Mouse (Mus musculus): ENCODE results near the gene Tap1. TPM values are rescaled to one million over a fixed set of nuclear protein-coding genes. Genes with fewer than 3 reads are reported as not detected.
A peak's percentile ranks its signal among the peaks of the same experiment; 100 is the strongest.
"Not testable (repeated sequence)": the region's sequence is repeated elsewhere in the genome, so short reads cannot be mapped to it uniquely, and the experiment has no call there.

The Tap1 gene
- polyA plus RNA-seq, 1 experiment from 2014 or later, result 1.5 TPM

DNA sequence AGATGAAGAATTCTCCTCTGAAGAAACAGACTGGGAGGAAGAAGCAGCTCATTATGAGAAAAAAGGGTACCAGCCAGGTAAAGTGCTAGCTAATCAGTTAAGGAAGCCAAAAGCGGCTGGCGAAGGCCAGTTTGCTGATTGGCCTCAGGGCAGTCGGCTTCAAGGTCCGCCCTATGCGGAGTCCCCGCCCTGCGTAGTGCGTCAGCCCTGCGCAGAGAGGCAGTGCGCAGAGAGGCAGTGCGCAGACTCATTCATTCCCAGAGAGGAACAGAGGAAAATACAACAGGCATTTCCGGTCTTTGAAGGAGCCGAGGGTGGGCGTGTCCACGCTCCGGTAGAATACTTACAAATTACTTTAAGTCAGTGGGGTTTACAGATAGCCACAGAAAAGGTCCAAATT lies 33.0 kb downstream of the Tap1 start:
- H3K4me2 ChIP-seq (replicated peaks); H3K36me3 ChIP-seq; H3K4me1 ChIP-seq; ATAC-seq (replicated peaks); H3K9ac ChIP-seq (replicated peaks); H3K27me3 ChIP-seq; H3K4me3 ChIP-seq; H3K9me3 ChIP-seq; H3K27ac ChIP-seq (replicated peaks): not testable (repeated sequence)
- 93% methylated on average over 8 of the region's 16 CpGs for WGBS

DNA sequence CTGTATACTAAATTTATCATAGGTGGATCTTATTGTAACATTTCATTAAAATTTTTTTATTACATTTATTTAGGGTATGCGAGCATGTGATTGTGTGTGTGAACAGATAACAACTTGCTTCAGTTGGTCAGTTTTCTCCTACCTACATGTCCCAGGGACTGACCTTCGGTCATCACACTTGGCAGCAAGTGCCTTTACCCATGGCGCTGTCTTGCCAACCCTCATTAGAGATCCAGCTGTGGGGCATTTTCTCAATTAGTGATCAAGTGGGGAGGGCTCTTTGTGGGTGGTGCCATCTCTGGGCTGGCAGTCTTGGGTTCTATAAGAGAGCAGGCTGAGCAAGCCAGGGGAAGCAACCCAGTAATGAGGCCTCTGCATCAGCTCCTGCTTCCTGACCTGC lies 37.5 kb downstream of the Tap1 start:
- no peak for ATAC-seq (replicated peaks)
- no peak overlapping the region for H3K9ac ChIP-seq (replicated peaks)
- no peaks in the 10 kb centered on the region for H3K36me3 ChIP-seq
- no peak overlapping the region for H3K27ac ChIP-seq (replicated peaks)
- no peaks in the 10 kb centered on the region for H3K9me3 ChIP-seq
- no peaks in the 10 kb centered on the region for H3K27me3 ChIP-seq
- WGBS, result 94% methylated on average over 3 of the region's 3 CpGs
- no peak overlapping the region for H3K4me3 ChIP-seq
- no peaks in the 10 kb centered on the region for H3K4me1 ChIP-seq
- H3K4me2 ChIP-seq (replicated peaks), result no peak overlapping the region

DNA sequence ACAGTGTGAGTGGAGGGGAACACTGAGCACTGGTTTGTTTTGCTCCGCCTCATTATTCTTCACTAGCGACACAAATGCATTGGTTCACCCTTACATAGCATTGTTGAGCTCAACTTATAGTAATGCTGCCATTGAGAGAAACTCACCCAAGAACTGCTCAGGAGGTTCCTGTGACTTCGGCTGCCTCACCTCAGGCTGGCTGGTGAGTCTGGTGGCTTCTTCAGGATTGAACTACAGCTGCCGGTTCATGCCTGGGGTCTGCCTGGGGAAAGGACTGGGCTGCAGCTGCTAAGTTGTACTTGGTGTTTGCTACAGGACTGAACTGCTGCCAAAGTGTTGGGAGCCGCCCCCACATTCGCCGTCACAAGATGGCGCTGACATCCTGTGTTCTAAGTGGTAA lies 38.1 kb downstream of the Tap1 start:
- no peaks in the 10 kb centered on the region for H3K9me3 ChIP-seq
- H3K36me3 ChIP-seq, result no peaks in the 10 kb centered on the region
- no peak overlapping the region for H3K4me2 ChIP-seq (replicated peaks)
- H3K9ac ChIP-seq (replicated peaks), result no peak overlapping the region
- H3K4me3 ChIP-seq, result no peak overlapping the region
- no peak overlapping the region for H3K27ac ChIP-seq (replicated peaks)
- WGBS, result 96% methylated on average over 8 of the region's 8 CpGs
- no peaks in the 10 kb centered on the region for H3K27me3 ChIP-seq
- ATAC-seq (replicated peaks), result no peak
- H3K4me1 ChIP-seq, result no peaks in the 10 kb centered on the region

- H3K27me3 ChIP-seq; H3K4me3 ChIP-seq; H3K4me1 ChIP-seq; H3K27ac ChIP-seq (replicated peaks); H3K36me3 ChIP-seq; ATAC-seq (replicated peaks); H3K9me3 ChIP-seq; H3K4me2 ChIP-seq (replicated peaks); H3K9ac ChIP-seq (replicated peaks): not testable (repeated sequence)
- 96% methylated on average over 17 of the region's 23 CpGs for WGBS
Measured at GRCm38 (mm10) chr17:34225911-34226310, 38.6 kb downstream of the Tap1 start.

DNA sequence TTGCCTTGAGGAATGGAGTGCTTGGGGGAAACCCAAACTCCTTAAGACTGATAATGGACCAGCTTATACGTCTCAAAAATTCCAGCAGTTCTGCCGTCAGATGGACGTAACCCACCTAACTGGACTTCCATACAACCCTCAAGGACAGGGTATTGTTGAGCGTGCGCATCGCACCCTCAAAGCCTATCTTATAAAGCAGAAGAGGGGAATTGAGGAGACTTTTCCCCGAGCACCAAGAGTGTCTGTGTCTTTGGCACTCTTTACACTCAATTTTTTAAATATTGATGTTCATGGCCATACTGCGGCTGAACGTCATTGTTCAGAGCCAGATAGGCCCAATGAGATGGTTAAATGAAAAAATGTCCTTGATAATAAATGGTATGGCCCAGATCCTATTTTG lies 43.6 kb downstream of the Tap1 start:
- not testable (repeated sequence) for ATAC-seq (replicated peaks); H3K27me3 ChIP-seq; H3K36me3 ChIP-seq; H3K4me3 ChIP-seq; H3K9me3 ChIP-seq; H3K27ac ChIP-seq (replicated peaks); H3K4me1 ChIP-seq; H3K9ac ChIP-seq (replicated peaks); H3K4me2 ChIP-seq (replicated peaks)
- 94% methylated on average over 7 of the region's 9 CpGs for WGBS

DNA sequence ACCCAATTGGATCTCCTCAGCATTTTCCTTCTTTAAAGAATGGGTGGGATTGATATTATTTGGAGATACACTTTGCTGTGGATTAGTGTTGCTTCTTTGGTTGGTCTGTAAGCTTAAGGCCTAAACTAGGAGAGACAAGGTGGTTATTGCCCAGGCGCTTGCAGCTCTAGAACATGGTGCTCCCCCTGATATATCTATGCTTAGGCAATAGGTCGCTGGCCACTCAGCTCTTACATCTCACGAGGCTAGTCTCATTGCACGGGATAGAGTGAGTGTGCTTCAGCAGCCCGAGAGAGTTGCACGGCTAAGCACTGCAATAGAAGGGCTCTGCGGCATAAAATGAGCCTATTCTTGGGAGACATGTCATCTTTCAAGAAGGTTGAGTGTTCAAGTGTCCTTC lies 44.7 kb downstream of the Tap1 start:
- H3K4me2 ChIP-seq (replicated peaks); H3K9ac ChIP-seq (replicated peaks); H3K9me3 ChIP-seq; ATAC-seq (replicated peaks); H3K36me3 ChIP-seq; H3K4me1 ChIP-seq; H3K4me3 ChIP-seq; H3K27me3 ChIP-seq; H3K27ac ChIP-seq (replicated peaks): not testable (repeated sequence)
- 95% methylated on average over 7 of the region's 7 CpGs for WGBS

GRCm38 (mm10) chr17:34234926-34235325 lies 47.6 kb downstream of the Tap1 start:
- no peaks in the 10 kb centered on the region for H3K4me1 ChIP-seq
- peak; percentile 60 for ATAC-seq (replicated peaks)
- no peak overlapping the region for H3K27ac ChIP-seq (replicated peaks)
- H3K36me3 ChIP-seq, result no peaks in the 10 kb centered on the region
- H3K9ac ChIP-seq (replicated peaks), result no peak overlapping the region
- no peaks in the 10 kb centered on the region for H3K27me3 ChIP-seq
- 49% methylated on average over 9 of the region's 9 CpGs for WGBS
- H3K4me2 ChIP-seq (replicated peaks), result no peak overlapping the region
- no peaks in the 10 kb centered on the region for H3K9me3 ChIP-seq
- H3K4me3 ChIP-seq, result no peak overlapping the region

GRCm38 (mm10) chr17:34236691-34237090 lies 49.3 kb downstream of the Tap1 start:
- H3K27ac ChIP-seq (replicated peaks), result no peak overlapping the region
- H3K4me2 ChIP-seq (replicated peaks), result no peak overlapping the region
- no peaks in the 10 kb centered on the region for H3K36me3 ChIP-seq
- H3K27me3 ChIP-seq, result no peaks in the 10 kb centered on the region
- no peaks in the 10 kb centered on the region for H3K9me3 ChIP-seq
- WGBS, result 82% methylated on average over 5 of the region's 5 CpGs
- no peak overlapping the region for H3K9ac ChIP-seq (replicated peaks)
- no peaks in the 10 kb centered on the region for H3K4me1 ChIP-seq
- H3K4me3 ChIP-seq, result no peak overlapping the region
- no peak for ATAC-seq (replicated peaks)

GRCm38 (mm10) chr17:34237741-34238140 lies 50.4 kb downstream of the Tap1 start:
- WGBS, result 82% methylated on average over 3 of the region's 3 CpGs
- no peaks in the 10 kb centered on the region for H3K4me1 ChIP-seq

DNA sequence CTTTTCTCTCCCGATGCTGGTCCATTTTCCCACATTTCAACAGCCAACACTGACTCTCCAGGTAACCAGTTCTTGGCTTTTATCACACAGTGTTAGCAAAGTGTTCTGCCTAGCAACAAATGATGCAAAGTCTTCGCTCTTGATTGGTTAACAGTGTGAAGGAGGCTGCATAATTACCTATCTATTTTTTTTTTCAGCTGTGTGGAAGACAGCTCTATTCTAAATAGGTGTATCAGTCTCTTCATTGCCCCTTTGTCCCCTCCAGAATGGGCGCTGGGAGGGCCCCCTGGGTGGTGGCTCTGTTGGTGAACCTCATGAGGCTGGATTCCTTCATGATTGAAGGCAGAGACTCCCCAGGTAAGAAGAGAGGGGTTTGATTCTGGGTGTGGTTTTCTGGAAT lies 51.4 kb downstream of the Tap1 start, which contains the start of gene H2-Ob:
Gene H2-Ob, plus strand, starts transcription at position 198 of the 400 bp plus-strand sequence.
- Histone ChIP-seq H3K27ac (replicated peaks) (no peak within 1 kb of the TSS), H3K4me1 (no peaks in the 10 kb centered on the region), H3K9ac (replicated peaks) (no peak within 1 kb of the TSS), H3K4me2 (replicated peaks) (no peak within 1 kb of the TSS), H3K4me3 (no peak within 1 kb of the TSS), H3K36me3 (no peaks in the 10 kb centered on the region), H3K9me3 (no peaks in the 10 kb centered on the region), H3K27me3 (no peaks in the 10 kb centered on the region)
- no peak for ATAC-seq (replicated peaks)
- WGBS, result 53% methylated on average over 3 of the region's 3 CpGs

More at GRCm38 (mm10) chr17:34237741-34238140, 50.4 kb downstream of the Tap1 start:
- no peak for ATAC-seq (replicated peaks)
- Histone ChIP-seq H3K9ac (replicated peaks) (no peak overlapping the region), H3K27me3 (no peaks in the 10 kb centered on the region), H3K4me2 (replicated peaks) (no peak overlapping the region), H3K27ac (replicated peaks) (no peak overlapping the region), H3K4me3 (no peak overlapping the region), H3K9me3 (no peaks in the 10 kb centered on the region), H3K36me3 (no peaks in the 10 kb centered on the region)

- WGBS, result 79% methylated on average over 10 of the region's 10 CpGs
Measured at GRCm38 (mm10) chr17:34239601-34240041, 52.3 kb downstream of the Tap1 start.

GRCm38 (mm10) chr17:34240366-34240765 lies 53.0 kb downstream of the Tap1 start:
- WGBS, result 67% methylated on average over 3 of the region's 3 CpGs
- Histone ChIP-seq H3K4me1 (no peaks in the 10 kb centered on the region), H3K4me3 (no peak overlapping the region)

More at GRCm38 (mm10) chr17:34239601-34240041, 52.3 kb downstream of the Tap1 start:
- Histone ChIP-seq H3K9ac (replicated peaks) (no peak overlapping the region), H3K27me3 (no peaks in the 10 kb centered on the region), H3K36me3 (no peaks in the 10 kb centered on the region), H3K27ac (replicated peaks) (no peak overlapping the region), H3K4me2 (replicated peaks) (no peak overlapping the region), H3K9me3 (no peaks in the 10 kb centered on the region), H3K4me1 (no peaks in the 10 kb centered on the region), H3K4me3 (no peak overlapping the region)
- no peak for ATAC-seq (replicated peaks)

GRCm38 (mm10) chr17:34240916-34241315 lies 53.6 kb downstream of the Tap1 start:
- H3K9ac ChIP-seq (replicated peaks), result no peak overlapping the region
- H3K27me3 ChIP-seq, result no peaks in the 10 kb centered on the region
- 84% methylated on average over 6 of the region's 6 CpGs for WGBS
- no peak overlapping the region for H3K4me3 ChIP-seq
- no peaks in the 10 kb centered on the region for H3K36me3 ChIP-seq
- H3K4me1 ChIP-seq, result no peaks in the 10 kb centered on the region
- H3K27ac ChIP-seq (replicated peaks), result no peak overlapping the region
- H3K9me3 ChIP-seq, result no peaks in the 10 kb centered on the region
- H3K4me2 ChIP-seq (replicated peaks), result no peak overlapping the region
- no peak for ATAC-seq (replicated peaks)

More at GRCm38 (mm10) chr17:34240366-34240765, 53.0 kb downstream of the Tap1 start:
- no peak overlapping the region for H3K9ac ChIP-seq (replicated peaks)
- no peaks in the 10 kb centered on the region for H3K27me3 ChIP-seq
- H3K4me2 ChIP-seq (replicated peaks), result no peak overlapping the region
- no peak for ATAC-seq (replicated peaks)
- no peak overlapping the region for H3K27ac ChIP-seq (replicated peaks)
- no peaks in the 10 kb centered on the region for H3K9me3 ChIP-seq
- H3K36me3 ChIP-seq, result no peaks in the 10 kb centered on the region
